Mouse (Mus musculus): ENCODE measurements around the gene Krt77. TPM values are rescaled to one million over a fixed set of nuclear protein-coding genes. Genes with fewer than 3 reads are reported as not detected.

Gene Krt77
- polyA plus RNA-seq, 1 experiment from 2014 or later: 0.32 TPM

Small RNAs within 50 kb of the gene (microRNA-seq; reads per million reads assigned to microRNA genes)
- gene Gm44356: not detected

Other genes starting within 250 kb of the Krt77 start
- not detected in 2 replicates for gene Gm5414, start 241.5 kb downstream of the Krt77 start, polyA plus RNA-seq (2014; fragmentation: Nextera tagmentation; extraction: Ambion mirVana)
- not detected in 2 replicates for gene Gm5478, start 222.3 kb downstream of the Krt77 start, polyA plus RNA-seq (2014; fragmentation: Nextera tagmentation; extraction: Ambion mirVana)
- gene Krt6b, start 189.4 kb downstream of the Krt77 start, polyA plus RNA-seq (2014; fragmentation: Nextera tagmentation; extraction: Ambion mirVana): not detected in 2 replicates
- gene Krt6a, start 175.4 kb downstream of the Krt77 start, polyA plus RNA-seq (2014; fragmentation: Nextera tagmentation; extraction: Ambion mirVana): not detected in 2 replicates
- not detected in 2 replicates for gene Krt5, start 156.8 kb downstream of the Krt77 start, polyA plus RNA-seq (2014; fragmentation: Nextera tagmentation; extraction: Ambion mirVana)
- gene Krt71, start 126.6 kb downstream of the Krt77 start, polyA plus RNA-seq (2014; fragmentation: Nextera tagmentation; extraction: Ambion mirVana): not detected in 2 replicates
- gene Krt72, start 83.2 kb downstream of the Krt77 start, polyA plus RNA-seq (2014; fragmentation: Nextera tagmentation; extraction: Ambion mirVana): not detected in 2 replicates
- 0.36 and 0.81 TPM in 2 replicates for gene Krt73, start 67.4 kb downstream of the Krt77 start, polyA plus RNA-seq (2014; fragmentation: Nextera tagmentation; extraction: Ambion mirVana)
- not detected in 2 replicates for gene Krt2, start 51.5 kb downstream of the Krt77 start, polyA plus RNA-seq (2014; fragmentation: Nextera tagmentation; extraction: Ambion mirVana)
- 5.2 and 7.0 TPM in 2 replicates for gene Krt1, start 18.9 kb downstream of the Krt77 start, polyA plus RNA-seq (2014; fragmentation: Nextera tagmentation; extraction: Ambion mirVana)
- not detected in 2 replicates for gene Krt76, start 23.2 kb upstream of the Krt77 start, polyA plus RNA-seq (2014; fragmentation: Nextera tagmentation; extraction: Ambion mirVana)
- gene Krt4, start 55.0 kb upstream of the Krt77 start, polyA plus RNA-seq (2014; fragmentation: Nextera tagmentation; extraction: Ambion mirVana): not detected in 2 replicates
- gene Krt79, start 70.6 kb upstream of the Krt77 start, polyA plus RNA-seq (2014; fragmentation: Nextera tagmentation; extraction: Ambion mirVana): 0.10 and 0.27 TPM in 2 replicates
- not detected in 2 replicates for gene Krt78, start 84.6 kb upstream of the Krt77 start, polyA plus RNA-seq (2014; fragmentation: Nextera tagmentation; extraction: Ambion mirVana)
- gene Krt8, start 134.8 kb upstream of the Krt77 start, polyA plus RNA-seq (2014; fragmentation: Nextera tagmentation; extraction: Ambion mirVana): 2.7 and 3.7 TPM in 2 replicates
- 5.6 and 7.1 TPM in 2 replicates for gene Krt18, start 158.5 kb upstream of the Krt77 start, polyA plus RNA-seq (2014; fragmentation: Nextera tagmentation; extraction: Ambion mirVana)
- gene Eif4b, start 204.1 kb upstream of the Krt77 start, polyA plus RNA-seq (2014; fragmentation: Nextera tagmentation; extraction: Ambion mirVana): 99.3 and 100 TPM in 2 replicates
- 5.5 and 8.2 TPM in 2 replicates for gene Tns2, start 230.7 kb upstream of the Krt77 start, polyA plus RNA-seq (2014; fragmentation: Nextera tagmentation; extraction: Ambion mirVana)

Data from forebrain, embryonic 14.5 days (tissue).